Mouse (Mus musculus): Measurements from ENCODE around the gene Enpp3. TPM values are rescaled to one million over a fixed set of nuclear protein-coding genes. Genes with fewer than 3 reads are reported as not detected.

Gene Enpp3
- polyA plus RNA-seq, 1 experiment from 2014 or later, result 4.1 TPM

DNA sequence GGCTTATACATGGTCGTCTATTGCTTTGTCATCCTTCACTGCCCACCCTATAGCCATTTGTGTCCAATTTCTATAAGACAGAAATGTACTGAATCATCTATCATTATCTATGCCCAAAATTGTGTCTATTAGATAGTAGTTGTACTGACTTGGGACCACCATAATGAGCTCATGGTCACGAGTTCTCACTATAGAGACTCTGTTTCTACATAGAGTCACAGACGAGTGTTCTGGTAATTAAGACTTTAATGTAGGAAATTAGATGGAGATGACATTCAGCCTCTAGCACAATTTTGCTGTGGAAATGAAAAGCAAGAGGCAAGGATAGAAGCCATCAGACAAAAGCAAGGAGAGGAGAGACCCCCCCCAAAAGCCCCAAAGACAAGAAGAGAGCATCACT is 78.0 kb downstream of the Enpp3 start:
- no peaks in the 10 kb centered on the region for H3K9me3 ChIP-seq (ENCODE audit: control insufficient read depth, low read length)
- H3K4me1 ChIP-seq (ENCODE audit: control insufficient read depth, insufficient read depth, low read length), result no peaks in the 10 kb centered on the region; the same call in 1 of the 2 replicates
- H3K27ac ChIP-seq (replicated peaks; ENCODE audit: low read depth, low read length), result peak overlapping the region; percentile 14
- DNase-seq (no peak), ATAC-seq (ENCODE audit: low FRiP score, low TSS enrichment) (peak; percentile 41; the same call in 1 of the 2 replicates)
- WGBS, result 48% methylated on average over 3 of the region's 3 CpGs
- H3K36me3 ChIP-seq (ENCODE audit: control insufficient read depth, insufficient read depth, low read length), result no peaks in the 10 kb centered on the region
- no peak overlapping the region for H3K4me2 ChIP-seq (ENCODE audit: low read length)
- H3K27me3 ChIP-seq (ENCODE audit: control insufficient read depth, insufficient read depth, low read length), result no peaks in the 10 kb centered on the region
- no peak overlapping the region for H3K4me3 ChIP-seq (replicated peaks; ENCODE audit: low read depth, low read length)
- no peak overlapping the region for H3K9ac ChIP-seq (replicated peaks; ENCODE audit: low read length)

DNA sequence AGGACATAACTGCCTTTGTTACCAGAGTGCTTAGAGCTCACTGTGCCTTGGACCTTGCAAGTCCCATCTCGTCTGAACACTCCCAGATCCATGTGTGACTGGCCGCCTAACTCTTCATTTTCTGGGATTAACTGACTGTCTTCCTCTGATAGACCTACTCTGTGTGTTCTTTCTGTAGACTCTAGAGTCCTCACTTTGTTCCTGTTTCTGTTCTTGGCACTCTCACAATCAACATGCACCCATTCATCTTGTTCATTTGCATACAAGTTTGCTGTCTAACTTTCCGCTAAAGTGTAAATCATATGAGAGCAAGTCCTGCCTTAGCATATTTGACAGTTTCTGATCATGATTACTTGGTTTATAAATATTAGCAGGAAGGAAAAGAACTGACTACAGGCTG is 79.4 kb downstream of the Enpp3 start:
- Histone ChIP-seq H3K4me1 (ENCODE audit: control insufficient read depth, insufficient read depth, low read length) (no peaks in the 10 kb centered on the region; the same call in 1 of the 2 replicates), H3K9me3 (ENCODE audit: control insufficient read depth, low read length) (no peaks in the 10 kb centered on the region), H3K4me2 (ENCODE audit: low read length) (no peak overlapping the region), H3K9ac (replicated peaks; ENCODE audit: low read length) (no peak overlapping the region), H3K4me3 (replicated peaks; ENCODE audit: low read depth, low read length) (no peak overlapping the region), H3K27ac (replicated peaks; ENCODE audit: low read depth, low read length) (no peak overlapping the region), H3K27me3 (ENCODE audit: control insufficient read depth, insufficient read depth, low read length) (no peaks in the 10 kb centered on the region), H3K36me3 (ENCODE audit: control insufficient read depth, insufficient read depth, low read length) (no peaks in the 10 kb centered on the region)
- WGBS, result 90% methylated on average over 3 of the region's 3 CpGs
- DNase-seq, result no peak
- ATAC-seq (ENCODE audit: low FRiP score, low TSS enrichment), result no peak

DNA sequence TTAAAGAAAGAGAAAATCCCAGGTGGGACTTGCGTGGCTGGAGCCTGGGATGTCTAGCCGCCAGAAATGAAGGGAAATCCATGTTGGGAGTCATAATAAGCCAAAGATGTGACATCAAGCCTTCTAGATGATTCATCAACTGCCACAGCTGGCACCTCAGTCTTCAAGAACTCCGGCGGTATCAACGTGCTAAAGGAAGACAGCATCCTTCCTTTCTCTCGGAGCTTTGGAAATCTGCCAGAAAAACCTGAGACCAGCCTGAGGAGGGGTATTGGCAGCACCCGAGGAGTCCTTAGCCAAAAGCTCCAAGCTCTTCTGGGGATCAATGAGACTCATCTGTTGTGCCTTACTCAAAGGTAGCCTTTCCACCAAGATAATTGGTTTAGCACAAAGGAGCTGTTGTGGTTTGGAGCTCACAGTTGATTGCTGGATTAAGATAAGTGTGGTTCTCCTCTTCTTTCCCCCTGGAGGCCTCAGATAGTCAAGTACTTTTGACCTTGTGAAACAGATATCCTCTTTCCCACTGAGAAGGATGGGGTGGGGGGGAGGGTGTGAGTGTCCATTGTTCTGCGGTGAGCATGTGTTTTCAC is 84.2 kb downstream of the Enpp3 start:
- no peaks in the 10 kb centered on the region for H3K9me3 ChIP-seq (ENCODE audit: control insufficient read depth, low read length)
- H3K4me3 ChIP-seq (replicated peaks; ENCODE audit: low read depth, low read length), result no peak overlapping the region
- DNase-seq (no peak), ATAC-seq (ENCODE audit: low FRiP score, low TSS enrichment) (no peak)
- 70% methylated on average over 8 of the region's 8 CpGs for WGBS
- H3K27me3 ChIP-seq (ENCODE audit: control insufficient read depth, insufficient read depth, low read length), result no peaks in the 10 kb centered on the region
- no peak overlapping the region for H3K4me2 ChIP-seq (ENCODE audit: low read length)
- H3K27ac ChIP-seq (replicated peaks; ENCODE audit: low read depth, low read length), result no peak overlapping the region
- no peaks in the 10 kb centered on the region for H3K36me3 ChIP-seq (ENCODE audit: control insufficient read depth, insufficient read depth, low read length)
- no peaks in the 10 kb centered on the region for H3K4me1 ChIP-seq (ENCODE audit: control insufficient read depth, insufficient read depth, low read length)
- H3K9ac ChIP-seq (replicated peaks; ENCODE audit: low read length), result no peak overlapping the region

DNA sequence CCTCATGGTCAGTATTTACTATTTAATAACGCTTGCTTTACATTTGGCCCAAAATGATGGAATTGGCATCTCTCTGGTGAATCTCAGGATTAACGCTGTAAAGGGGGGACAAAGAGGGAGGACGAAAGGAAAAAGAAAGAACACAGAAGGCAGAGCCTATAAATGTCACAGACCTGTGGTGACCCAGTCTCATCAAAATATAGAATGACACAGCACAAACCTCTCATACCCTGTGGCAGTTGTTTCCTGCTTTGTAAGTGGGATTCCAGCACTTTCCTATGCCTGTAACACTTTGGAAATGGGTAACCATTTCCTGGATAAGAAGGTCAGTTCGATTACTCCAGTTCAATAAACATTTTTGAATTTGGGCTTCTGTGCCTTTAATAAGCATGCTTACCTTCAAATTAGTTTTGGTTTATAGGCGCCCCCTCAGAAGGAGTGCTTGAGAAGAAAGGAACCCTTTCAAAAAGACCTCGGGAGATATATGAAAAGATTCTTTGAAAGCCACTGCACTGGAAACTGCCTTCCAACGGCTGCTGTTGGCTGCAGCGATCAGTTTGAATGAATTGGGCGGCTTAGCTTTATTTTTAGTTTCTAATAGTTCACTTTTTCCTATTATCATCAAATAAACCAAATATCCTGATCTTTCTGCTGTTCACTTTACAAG is 87.6 kb downstream of the Enpp3 start:
- no peaks in the 10 kb centered on the region for H3K36me3 ChIP-seq (ENCODE audit: control insufficient read depth, insufficient read depth, low read length)
- H3K4me3 ChIP-seq (replicated peaks; ENCODE audit: low read depth, low read length), result no peak overlapping the region
- no peak overlapping the region for H3K9ac ChIP-seq (replicated peaks; ENCODE audit: low read length)
- H3K27ac ChIP-seq (replicated peaks; ENCODE audit: low read depth, low read length), result no peak overlapping the region
- H3K9me3 ChIP-seq (ENCODE audit: control insufficient read depth, low read length), result no peaks in the 10 kb centered on the region
- WGBS, result 46% methylated on average over 9 of the region's 9 CpGs
- H3K27me3 ChIP-seq (ENCODE audit: control insufficient read depth, insufficient read depth, low read length), result no peaks in the 10 kb centered on the region
- DNase-seq (no peak), ATAC-seq (ENCODE audit: low FRiP score, low TSS enrichment) (no peak)
- peak overlapping the region; percentile 36 for H3K4me2 ChIP-seq (ENCODE audit: low read length)
- no peaks in the 10 kb centered on the region for H3K4me1 ChIP-seq (ENCODE audit: control insufficient read depth, insufficient read depth, low read length)

DNA sequence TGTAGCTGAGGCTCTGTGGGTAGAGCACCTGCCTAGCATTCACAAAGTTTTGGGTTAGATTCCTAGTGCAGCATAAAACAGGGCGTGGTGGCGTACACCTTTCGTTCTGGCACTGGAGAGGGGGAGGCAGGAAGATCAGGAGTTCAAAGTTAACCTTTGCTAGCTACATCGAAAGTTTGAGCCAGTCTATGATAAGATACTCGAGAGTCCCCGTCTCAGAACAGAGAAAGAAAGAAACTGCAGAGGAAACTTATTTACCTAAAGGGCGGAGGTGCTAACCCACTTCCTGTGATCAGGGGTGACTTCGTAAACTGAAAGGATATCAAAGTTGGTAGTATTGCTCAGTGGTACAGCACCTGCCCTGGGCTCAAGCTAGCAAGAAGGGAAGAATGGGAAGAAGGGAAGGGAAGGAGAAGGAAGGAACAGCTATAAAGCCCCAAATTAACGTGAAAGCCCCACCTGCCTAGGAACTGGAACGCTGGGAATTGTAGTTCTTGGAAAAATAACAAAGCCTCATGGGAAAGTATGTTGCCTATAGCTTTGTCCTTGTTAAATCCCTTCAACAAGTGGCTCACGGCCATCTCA is 88.3 kb downstream of the Enpp3 start:
- ATAC-seq (ENCODE audit: low FRiP score, low TSS enrichment), result no peak

DNA sequence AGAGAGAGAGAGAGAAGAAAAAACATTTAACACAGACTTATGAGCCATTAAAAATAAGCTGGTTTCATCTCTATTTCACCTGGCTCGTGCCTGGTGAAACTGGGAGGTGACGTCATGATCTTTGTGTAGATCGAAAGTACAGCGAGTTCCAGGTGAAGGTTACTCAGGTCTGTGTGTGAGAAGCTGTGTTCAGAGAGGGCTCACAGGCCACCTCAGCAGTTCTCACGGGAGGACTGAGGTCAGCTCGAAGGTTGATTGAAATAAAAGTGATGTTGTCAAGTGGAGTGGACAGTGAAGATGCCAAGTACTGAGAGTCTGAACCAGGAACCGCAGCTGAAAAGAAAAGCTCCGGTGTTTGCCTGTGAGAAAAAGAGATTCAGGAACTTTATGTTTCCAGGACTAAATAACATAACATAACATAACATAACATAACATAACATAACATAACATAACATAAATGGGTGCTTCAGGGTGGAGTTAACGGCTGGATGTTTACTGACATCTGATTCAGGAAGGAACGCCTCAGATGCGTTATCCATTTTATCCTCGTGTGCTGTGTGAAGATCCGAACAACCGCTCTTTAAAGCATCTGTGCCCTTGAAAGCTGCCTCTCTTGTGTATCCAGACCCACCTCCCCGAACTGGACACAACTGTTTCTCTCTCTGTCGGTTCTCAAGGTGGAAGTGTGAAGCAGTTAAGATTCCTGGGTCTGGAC is 88.9 kb downstream of the Enpp3 start:
- Histone ChIP-seq H3K27ac (replicated peaks; ENCODE audit: low read depth, low read length) (no peak overlapping the region), H3K27me3 (ENCODE audit: control insufficient read depth, insufficient read depth, low read length) (no peaks in the 10 kb centered on the region), H3K4me2 (ENCODE audit: low read length) (peak overlapping the region; percentile 36; the same call in 1 of the 2 replicates), H3K36me3 (ENCODE audit: control insufficient read depth, insufficient read depth, low read length) (no peaks in the 10 kb centered on the region), H3K4me1 (ENCODE audit: control insufficient read depth, insufficient read depth, low read length) (no peaks in the 10 kb centered on the region), H3K4me3 (replicated peaks; ENCODE audit: low read depth, low read length) (no peak overlapping the region), H3K9me3 (ENCODE audit: control insufficient read depth, low read length) (no peaks in the 10 kb centered on the region), H3K9ac (replicated peaks; ENCODE audit: low read length) (no peak overlapping the region)
- DNase-seq (no peak), ATAC-seq (ENCODE audit: low FRiP score, low TSS enrichment) (no peak)
- WGBS, result 83% methylated on average over 16 of the region's 16 CpGs

More for the DNA sequence above, 88.3 kb downstream of the Enpp3 start:
- Histone ChIP-seq H3K4me2 (ENCODE audit: low read length) (peak overlapping the region; percentile 36), H3K27ac (replicated peaks; ENCODE audit: low read depth, low read length) (no peak overlapping the region), H3K9me3 (ENCODE audit: control insufficient read depth, low read length) (no peaks in the 10 kb centered on the region), H3K36me3 (ENCODE audit: control insufficient read depth, insufficient read depth, low read length) (no peaks in the 10 kb centered on the region), H3K27me3 (ENCODE audit: control insufficient read depth, insufficient read depth, low read length) (no peaks in the 10 kb centered on the region), H3K4me3 (replicated peaks; ENCODE audit: low read depth, low read length) (no peak overlapping the region), H3K4me1 (ENCODE audit: control insufficient read depth, insufficient read depth, low read length) (no peaks in the 10 kb centered on the region), H3K9ac (replicated peaks; ENCODE audit: low read length) (no peak overlapping the region)
- DNase-seq, result no peak
- 55% methylated on average over 11 of the region's 11 CpGs for WGBS

DNA sequence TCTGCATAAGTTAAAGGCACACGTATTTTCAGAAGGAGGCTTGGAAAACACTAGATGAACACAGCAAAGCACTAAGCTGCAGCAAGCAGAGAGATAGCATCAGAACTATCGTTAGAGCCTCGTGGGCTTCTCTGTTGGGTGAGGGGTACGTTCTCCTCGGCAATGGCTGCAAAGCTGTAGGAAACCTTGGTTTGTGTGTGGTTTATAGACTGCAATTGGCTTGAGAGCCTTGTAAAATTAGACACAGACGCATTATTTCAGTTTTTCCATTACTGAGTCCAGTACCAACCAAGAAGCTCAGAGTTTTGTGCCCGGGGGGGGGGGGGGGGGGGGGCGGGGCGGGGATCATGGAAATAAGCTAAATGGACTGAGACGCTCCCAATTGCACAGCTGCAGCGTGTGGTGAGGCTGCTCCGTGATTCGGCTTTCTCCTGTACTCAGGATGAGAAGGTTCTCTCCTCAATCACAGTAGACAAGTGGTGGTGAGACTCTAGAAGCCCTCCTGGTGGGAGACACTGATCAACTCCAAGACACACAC is 99.6 kb downstream of the Enpp3 start:
- no peaks in the 10 kb centered on the region for H3K36me3 ChIP-seq (ENCODE audit: control insufficient read depth, insufficient read depth, low read length)
- no peaks in the 10 kb centered on the region for H3K9me3 ChIP-seq (ENCODE audit: control insufficient read depth, low read length)
- DNase-seq, result no peak
- ATAC-seq (ENCODE audit: low FRiP score, low TSS enrichment), result no peak
- H3K4me2 ChIP-seq (ENCODE audit: low read length), result no peak overlapping the region
- no peaks in the 10 kb centered on the region for H3K27me3 ChIP-seq (ENCODE audit: control insufficient read depth, insufficient read depth, low read length)
- no peak overlapping the region for H3K27ac ChIP-seq (replicated peaks; ENCODE audit: low read depth, low read length)
- no peaks in the 10 kb centered on the region for H3K4me1 ChIP-seq (ENCODE audit: control insufficient read depth, insufficient read depth, low read length)
- no peak overlapping the region for H3K4me3 ChIP-seq (replicated peaks; ENCODE audit: low read depth, low read length)
- 83% methylated on average over 12 of the region's 13 CpGs for WGBS
- H3K9ac ChIP-seq (replicated peaks; ENCODE audit: low read length), result no peak overlapping the region

DNA sequence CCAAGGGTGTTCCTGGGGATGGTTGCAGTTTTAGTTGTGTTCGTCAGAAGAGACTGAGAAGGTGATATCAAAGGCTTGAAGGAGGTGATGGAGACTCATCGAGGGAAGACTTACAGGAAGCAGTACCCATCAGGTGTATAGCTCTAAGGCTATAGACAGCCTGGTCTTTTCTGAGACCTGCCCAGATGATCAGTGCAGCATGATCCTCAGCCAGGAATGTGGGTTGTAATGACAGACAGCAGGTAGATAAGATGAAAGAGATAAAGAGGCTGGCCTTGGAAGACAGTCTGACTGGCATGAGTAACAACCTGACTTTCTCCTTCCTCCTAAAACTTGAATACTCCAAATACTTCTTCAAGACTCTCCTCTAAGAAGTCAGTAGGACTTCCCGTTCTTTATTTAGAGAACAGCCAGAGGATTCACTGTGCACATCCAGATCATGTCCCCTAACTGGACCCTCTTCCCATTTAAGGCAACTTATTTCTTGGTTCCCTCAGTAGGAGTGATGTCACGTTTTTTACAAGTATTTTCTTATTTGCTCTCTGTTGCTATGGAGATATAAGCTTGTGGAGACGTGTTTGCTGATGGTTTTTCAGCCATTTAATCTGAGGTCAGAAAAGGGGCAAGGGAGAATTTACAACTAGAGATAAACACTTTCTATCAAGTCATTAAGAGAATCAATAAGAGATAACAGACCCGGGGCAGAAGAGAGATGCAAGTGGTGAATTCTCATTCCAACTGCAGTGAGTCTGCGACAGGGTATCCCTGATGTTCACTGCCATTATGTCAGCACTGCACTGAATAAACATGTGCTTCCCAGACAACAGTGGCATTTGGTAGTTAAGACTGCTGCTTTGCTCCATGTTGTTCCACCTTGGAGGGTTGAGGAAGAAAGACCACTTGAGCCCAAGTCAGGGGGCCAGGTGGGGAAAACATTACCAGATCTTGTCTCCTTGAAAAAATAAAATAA is 101.1 kb downstream of the Enpp3 start:
- DNase-seq (no peak), ATAC-seq (ENCODE audit: low FRiP score, low TSS enrichment) (no peak)
- Histone ChIP-seq H3K27me3 (ENCODE audit: control insufficient read depth, insufficient read depth, low read length) (no peaks in the 10 kb centered on the region), H3K36me3 (ENCODE audit: control insufficient read depth, insufficient read depth, low read length) (no peaks in the 10 kb centered on the region), H3K27ac (replicated peaks; ENCODE audit: low read depth, low read length) (no peak overlapping the region), H3K9ac (replicated peaks; ENCODE audit: low read length) (no peak overlapping the region), H3K9me3 (ENCODE audit: control insufficient read depth, low read length) (no peaks in the 10 kb centered on the region), H3K4me3 (replicated peaks; ENCODE audit: low read depth, low read length) (no peak overlapping the region), H3K4me1 (ENCODE audit: control insufficient read depth, insufficient read depth, low read length) (no peaks in the 10 kb centered on the region), H3K4me2 (ENCODE audit: low read length) (no peak overlapping the region)
- 69% methylated on average over 7 of the region's 7 CpGs for WGBS

Data from midbrain, embryonic 14.5 days (tissue).